Mouse (Mus musculus) lung, postnatal 0 days (tissue): Measurements from ENCODE around the gene Gm128.

ENCODE experiments used
- CTCF ChIP-seq: IDR thresholded peaks from 2 replicates; pipeline ENCODE4 v1.5.1; 2016; ENCODE audit warnings: antibody characterized with exemption, mild to moderate bottlenecking
- EP300 ChIP-seq: IDR thresholded peaks from 2 replicates; pipeline ENCODE4 v1.6.1; 2016; ENCODE audit warnings: antibody characterized with exemption, mild to moderate bottlenecking, control low read depth

DNA sequence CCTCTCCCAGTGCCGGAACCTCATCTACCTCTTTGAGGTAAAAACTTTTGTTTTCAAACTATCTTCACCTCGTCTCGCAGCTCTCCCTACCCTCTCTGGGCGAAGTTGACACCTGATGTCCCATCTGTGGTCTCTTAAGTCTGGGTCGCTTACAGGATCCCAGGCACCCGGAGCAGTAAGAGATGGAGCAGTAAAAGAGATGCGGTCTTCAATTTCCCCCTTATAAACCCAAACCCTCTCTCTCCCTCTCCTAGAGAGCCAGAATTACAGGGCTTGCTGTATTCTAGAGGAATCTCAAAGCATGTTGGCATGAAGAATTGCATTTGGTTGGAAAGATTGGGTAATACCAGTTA lies 42.2 kb upstream of the Gm128 start:
- TF ChIP-seq CTCF (no peak), EP300 (no peak)
